Mouse (Mus musculus) kidney, embryonic 14.5 days (tissue): ENCODE results near the gene Mindy1. TPM values are rescaled to one million over a fixed set of nuclear protein-coding genes. Genes with fewer than 3 reads are reported as not detected.

Source experiments
- ATAC-seq: fragments of 200-750 bp; cut with Nextera tagmentation; 2 replicates; pipeline ENCODE4 v1.8.0; 2017; ENCODE audit warnings: moderate number of reproducible peaks, mild to moderate bottlenecking, moderate TSS enrichment, moderate library complexity; ENCODE audit not compliant: low FRiP score, low TSS enrichment
- H3K27ac ChIP-seq: fragments of 300-500 bp; sonication (generic); 2 replicates; pipeline ENCODE4 v1.5.1; 2014; ENCODE audit warnings: low read depth, mild to moderate bottlenecking, low read length, moderate library complexity, mixed read lengths
- H3K27me3 ChIP-seq: fragments of 300-500 bp; sonication (generic); 2 replicates; pipeline ENCODE4 v1.6.1; 2014; ENCODE audit warnings: mild to moderate bottlenecking, low read length; ENCODE audit not compliant: control insufficient read depth, insufficient read depth
- H3K36me3 ChIP-seq: fragments of 300-500 bp; sonication (generic); 2 replicates; pipeline ENCODE4 v1.6.1; 2014; ENCODE audit warnings: low read length, mixed read lengths; ENCODE audit not compliant: control insufficient read depth, insufficient read depth
- H3K4me1 ChIP-seq: fragments of 300-500 bp; sonication (generic); 2 replicates; pipeline ENCODE4 v1.6.1; 2014; ENCODE audit warnings: low read length, mixed read lengths; ENCODE audit not compliant: control insufficient read depth, insufficient read depth
- H3K4me2 ChIP-seq: fragments of 300-500 bp; sonication (generic); replicated peaks from 2 replicates; pipeline ENCODE4 v1.6.1; 2014; ENCODE audit warnings: low read depth, mild to moderate bottlenecking, low read length
- H3K4me3 ChIP-seq: fragments of 300-500 bp; sonication (generic); 2 replicates; pipeline ENCODE4 v1.5.1; 2014; ENCODE audit warnings: mild to moderate bottlenecking, low read length
- H3K9ac ChIP-seq: fragments of 300-500 bp; sonication (generic); 2 replicates; pipeline ENCODE4 v1.6.1; 2014; ENCODE audit warnings: low read depth, mild to moderate bottlenecking, low read length, moderate library complexity
- H3K9me3 ChIP-seq: fragments of 300-500 bp; sonication (generic); 2 replicates; pipeline ENCODE4 v1.6.1; 2016; ENCODE audit warnings: low read length; ENCODE audit not compliant: control insufficient read depth
- WGBS: fragments of 180-500 bp; shearing (Covaris S2); extraction: QIAGEN DNeasy Blood & Tissue Kit; methylation state at CpG from one replicate; pipeline ENCODE4 v1.1.7; 2014; 5-methylcytosine and 5-hydroxymethylcytosine counted together
- polyA plus RNA-seq: library from polyadenylated mRNA; unstranded; fragments of >200 nt; fragmentation: Nextera tagmentation; extraction: Ambion mirVana; gene quantifications from 2 replicates; pipeline ENCODE4 v1.2.1, GENCODE M21; 2014

The Mindy1 gene
- polyA plus RNA-seq, 1 experiment from 2014 or later = 40.9 TPM

- no peak overlapping the region for H3K4me3 ChIP-seq
- H3K36me3 ChIP-seq = peaks cover 50% of the 10 kb centered on the region
- no peak overlapping the region for H3K4me2 ChIP-seq
- H3K27ac ChIP-seq = no peak overlapping the region
- H3K27me3 ChIP-seq = no peaks in the 10 kb centered on the region
- WGBS = 43% methylated on average over 11 of the region's 11 CpGs
- H3K9me3 ChIP-seq = no peaks in the 10 kb centered on the region
- H3K9ac ChIP-seq = no peak overlapping the region
- ATAC-seq = peak; percentile 78
- H3K4me1 ChIP-seq = no peaks in the 10 kb centered on the region
Measured at GRCm38 (mm10) chr3:95263089-95263739, 17.9 kb upstream of the Mindy1 start.

- no peaks in the 10 kb centered on the region for H3K4me1 ChIP-seq
- no peak overlapping the region for H3K4me3 ChIP-seq
- peaks cover 37% of the 10 kb centered on the region for H3K36me3 ChIP-seq
- H3K27ac ChIP-seq = no peak overlapping the region
- H3K9ac ChIP-seq = no peak overlapping the region
- no peaks in the 10 kb centered on the region for H3K27me3 ChIP-seq
- ATAC-seq = no peak
- no peaks in the 10 kb centered on the region for H3K9me3 ChIP-seq
- no peak overlapping the region for H3K4me2 ChIP-seq
- WGBS = 85% methylated on average over 1 of the region's 1 CpGs
Measured at GRCm38 (mm10) chr3:95264724-95265123, 16.4 kb upstream of the Mindy1 start.

GRCm38 (mm10) chr3:95266052-95266451 is 15.1 kb upstream of the Mindy1 start:
- peaks cover 37% of the 10 kb centered on the region for H3K36me3 ChIP-seq
- WGBS = 92% methylated on average over 3 of the region's 3 CpGs

GRCm38 (mm10) chr3:95267855-95268254 is 13.3 kb upstream of the Mindy1 start:
- no peak overlapping the region for H3K27ac ChIP-seq
- H3K36me3 ChIP-seq = peaks cover 27% of the 10 kb centered on the region
- H3K4me1 ChIP-seq = no peaks in the 10 kb centered on the region
- no peak overlapping the region for H3K4me2 ChIP-seq
- no peak overlapping the region for H3K4me3 ChIP-seq
- no peak overlapping the region for H3K9ac ChIP-seq
- ATAC-seq = no peak
- H3K9me3 ChIP-seq = no peaks in the 10 kb centered on the region
- H3K27me3 ChIP-seq = no peaks in the 10 kb centered on the region

More at GRCm38 (mm10) chr3:95266052-95266451, 15.1 kb upstream of the Mindy1 start:
- Histone ChIP-seq H3K27ac (no peak overlapping the region), H3K9ac (no peak overlapping the region), H3K9me3 (no peaks in the 10 kb centered on the region), H3K4me1 (no peaks in the 10 kb centered on the region), H3K4me2 (no peak overlapping the region), H3K27me3 (no peaks in the 10 kb centered on the region), H3K4me3 (no peak overlapping the region)
- no peak for ATAC-seq

GRCm38 (mm10) chr3:95269789-95270188 is 11.4 kb upstream of the Mindy1 start:
- Histone ChIP-seq H3K4me2 (no peak overlapping the region), H3K4me1 (no peaks in the 10 kb centered on the region), H3K9me3 (no peaks in the 10 kb centered on the region), H3K27ac (no peak overlapping the region), H3K9ac (no peak overlapping the region), H3K36me3 (peaks cover 19% of the 10 kb centered on the region), H3K4me3 (no peak overlapping the region), H3K27me3 (no peaks in the 10 kb centered on the region)
- 84% methylated on average over 5 of the region's 5 CpGs for WGBS
- ATAC-seq = no peak

GRCm38 (mm10) chr3:95270766-95271364 is 10.3 kb upstream of the Mindy1 start:
- no peak for ATAC-seq
- WGBS = 84% methylated on average over 12 of the region's 12 CpGs

GRCm38 (mm10) chr3:95273471-95273870 is 7.7 kb upstream of the Mindy1 start:
- Histone ChIP-seq H3K36me3 (no peaks in the 10 kb centered on the region; the same call in 1 of the 2 replicates), H3K9ac (no peak overlapping the region), H3K4me1 (peaks cover 7% of the 10 kb centered on the region; the same call in 1 of the 2 replicates), H3K4me3 (no peak overlapping the region), H3K27ac (no peak overlapping the region), H3K4me2 (no peak overlapping the region), H3K9me3 (no peaks in the 10 kb centered on the region), H3K27me3 (no peaks in the 10 kb centered on the region)
- no peak for ATAC-seq
- 97% methylated on average over 5 of the region's 5 CpGs for WGBS

More at GRCm38 (mm10) chr3:95270766-95271364, 10.3 kb upstream of the Mindy1 start:
- H3K9me3 ChIP-seq = no peaks in the 10 kb centered on the region
- H3K27ac ChIP-seq = no peak overlapping the region
- H3K36me3 ChIP-seq = peaks cover 15% of the 10 kb centered on the region
- H3K4me2 ChIP-seq = no peak overlapping the region
- H3K4me1 ChIP-seq = no peaks in the 10 kb centered on the region
- no peaks in the 10 kb centered on the region for H3K27me3 ChIP-seq
- H3K4me3 ChIP-seq = no peak overlapping the region
- H3K9ac ChIP-seq = no peak overlapping the region

GRCm38 (mm10) chr3:95274453-95274852 is 6.7 kb upstream of the Mindy1 start:
- no peaks in the 10 kb centered on the region for H3K27me3 ChIP-seq
- 93% methylated on average over 4 of the region's 4 CpGs for WGBS
- H3K4me3 ChIP-seq = no peak overlapping the region
- no peak for ATAC-seq
- H3K9ac ChIP-seq = no peak overlapping the region
- H3K27ac ChIP-seq = no peak overlapping the region
- no peaks in the 10 kb centered on the region for H3K9me3 ChIP-seq
- H3K36me3 ChIP-seq = no peaks in the 10 kb centered on the region
- no peak overlapping the region for H3K4me2 ChIP-seq
- peaks cover 7% of the 10 kb centered on the region; the same call in 1 of the 2 replicates for H3K4me1 ChIP-seq

- Histone ChIP-seq H3K36me3 (no peaks in the 10 kb centered on the region), H3K4me1 (peaks cover 7% of the 10 kb centered on the region; the same call in 1 of the 2 replicates), H3K4me3 (no peak overlapping the region), H3K27me3 (no peaks in the 10 kb centered on the region), H3K9ac (no peak overlapping the region), H3K27ac (no peak overlapping the region), H3K9me3 (no peaks in the 10 kb centered on the region), H3K4me2 (no peak overlapping the region)
- 64% methylated on average over 6 of the region's 6 CpGs for WGBS
- no peak for ATAC-seq
Measured at GRCm38 (mm10) chr3:95275161-95275560, 6.0 kb upstream of the Mindy1 start.
